Mouse (Mus musculus) brain, embryonic 14.5 days (tissue): ENCODE measurements at regions not wholly inside any gene's neighbourhood (a gene's known extent, or its start where the extent isn't known, plus 50 kb on each side); places are given as distances from the start of the nearest gene placed in this dataset.

ENCODE experiments used
- CTCF ChIP-seq: fragments of 200-500 bp; IDR thresholded peaks from 2 replicates; pipeline ENCODE4 v1.5.1; 2012; ENCODE audit warnings: inconsistent platforms, mild to moderate bottlenecking, moderate library complexity, borderline replicate concordance; ENCODE audit not compliant: insufficient read depth, insufficient read length; ENCODE audit errors: extremely low read depth
- POLR2A ChIP-seq: fragments of 200-500 bp; IDR thresholded peaks from 2 replicates; pipeline ENCODE4 v1.6.1; 2012; ENCODE audit warnings: mild to moderate bottlenecking, inconsistent platforms, borderline replicate concordance; ENCODE audit not compliant: poor library complexity, insufficient read depth, insufficient read length, severe bottlenecking; ENCODE audit errors: extremely low read depth

DNA sequence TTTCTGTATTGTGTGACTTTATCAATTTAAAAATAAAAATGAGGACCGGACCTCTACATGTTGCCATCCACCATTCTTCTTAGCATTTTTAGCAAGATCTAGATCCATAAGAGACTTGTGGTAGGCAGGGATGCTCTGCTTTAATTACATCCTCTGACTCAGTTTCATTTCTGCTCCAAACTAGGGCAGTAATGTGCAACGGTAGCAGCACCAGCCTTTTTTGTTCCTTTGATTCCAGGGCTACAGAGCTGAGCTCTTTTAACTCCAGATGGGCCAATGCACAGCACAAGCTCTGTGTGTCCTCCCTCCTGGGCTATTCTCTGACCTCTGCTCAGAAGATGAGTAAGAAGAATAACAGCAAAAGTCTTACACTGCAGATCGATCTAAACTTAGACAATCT is 168.2 kb upstream of the Sptlc3 start:
- TF ChIP-seq CTCF, result no peak
- TF ChIP-seq POLR2A, result no peak
